Mouse (Mus musculus) hematopoietic stem cell, adult 5-6 weeks (primary cell): ENCODE measurements at regions not wholly inside any gene's neighbourhood (a gene's known extent, or its start where the extent isn't known, plus 50 kb on each side); places are given as distances from the start of the nearest gene placed in this dataset.

ENCODE experiments used
- ATAC-seq, 2 experiments: fragments of 125-278 bp in 1 of 2; replicated peaks in 1 of 2; 2 replicates each; pipeline ENCODE4 v1.8.0; 2016 to 2017; ENCODE audit warnings: inconsistent platforms in 2 of 2, mild to moderate bottlenecking in 2 of 2, moderate number of reproducible peaks in 2 of 2, low read depth in 1 of 2, moderate TSS enrichment in 1 of 2; ENCODE audit not compliant: low FRiP score in 2 of 2, poor library complexity in 2 of 2, severe bottlenecking in 2 of 2, insufficient read depth in 1 of 2, low TSS enrichment in 1 of 2

GRCm38 (mm10) chr15:27325847-27326548, 140.5 kb upstream of the Ank start:
- ATAC-seq, result peak; percentile 96

DNA sequence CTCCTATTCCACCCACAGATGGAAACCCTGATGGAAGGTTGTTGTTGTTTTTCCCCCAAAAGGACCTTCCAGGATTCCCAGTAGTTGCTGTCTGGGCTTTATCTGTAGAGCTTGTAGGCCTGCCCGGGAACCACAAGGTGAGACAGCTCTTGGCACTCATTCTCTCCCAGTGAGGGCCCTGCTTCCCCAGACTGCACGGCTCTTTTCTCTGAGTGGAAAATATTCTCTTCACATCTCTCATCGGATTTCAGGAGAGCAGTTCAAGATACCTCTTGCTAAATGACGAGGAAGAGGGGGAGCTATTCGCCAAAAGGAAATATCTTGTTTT, 140.0 kb upstream of the Ank start:
- no peak for ATAC-seq

- no peak for ATAC-seq
These were observed 138.7 kb upstream of the Ank start for GRCm38 (mm10) chr15:27327744-27328143.

DNA sequence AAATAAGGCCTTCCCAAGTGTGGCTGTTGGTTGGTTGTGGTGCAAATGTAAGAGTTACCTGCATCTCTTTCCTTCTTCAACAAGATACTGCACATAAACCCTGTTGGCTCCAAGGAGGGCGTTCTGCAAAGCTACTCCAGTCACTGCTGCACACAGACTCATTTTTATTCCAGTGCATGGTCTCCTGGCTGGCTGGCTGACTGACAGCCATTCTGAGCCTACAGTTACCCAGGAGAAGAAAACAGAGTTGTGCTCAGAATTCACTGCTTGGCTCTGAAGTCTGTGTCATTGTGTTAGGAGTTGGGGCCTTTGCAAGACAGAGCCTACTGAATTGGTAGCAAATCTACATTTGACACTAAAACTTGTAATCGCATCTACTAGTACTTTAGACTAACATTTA, 138.0 kb upstream of the Ank start:
- no peak for ATAC-seq

DNA sequence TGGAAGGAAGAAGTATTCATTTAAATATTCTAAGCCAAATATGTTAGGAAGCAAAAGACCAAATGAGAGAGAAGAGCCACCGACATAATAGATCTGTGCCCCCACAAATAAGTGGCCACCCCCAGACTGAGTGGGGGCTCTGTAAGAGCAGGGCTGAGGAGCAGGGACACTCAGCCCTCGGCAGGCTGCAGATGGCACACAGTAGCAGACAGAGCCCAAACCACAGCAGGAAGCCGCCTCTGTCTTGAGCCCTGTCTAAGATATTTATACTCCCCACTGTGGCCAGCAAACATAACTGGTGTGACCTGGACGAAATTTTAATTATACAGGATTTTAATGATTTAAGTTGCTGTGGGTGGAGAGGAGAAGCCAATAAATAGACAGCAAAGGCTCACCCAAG, 126.4 kb upstream of the Ank start:
- peak; percentile 54 to 77; a peak in 3 of 4 replicates for ATAC-seq

DNA sequence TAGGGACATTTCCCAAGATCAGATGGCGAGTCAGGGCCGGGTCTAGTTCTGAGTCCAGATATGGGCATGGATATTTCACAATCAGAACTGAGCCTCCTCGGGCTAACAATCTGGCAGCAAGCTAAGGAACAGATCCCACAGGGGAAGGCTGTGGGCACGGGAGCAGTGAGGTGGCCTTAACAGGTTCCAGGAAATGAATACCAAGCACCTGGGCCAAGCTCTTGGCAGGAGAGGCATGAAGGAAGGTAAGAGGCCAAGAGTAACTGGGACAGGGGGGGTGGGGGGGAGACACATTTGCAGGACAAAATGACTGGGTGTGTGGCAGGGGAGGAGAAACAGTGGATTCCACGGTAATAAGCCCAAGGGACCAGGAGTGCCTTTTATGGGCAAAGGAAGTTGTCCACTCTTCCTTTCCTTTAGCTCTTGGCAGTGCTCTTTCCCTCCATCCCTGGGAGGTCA, 124.9 kb upstream of the Ank start:
- no peak for ATAC-seq

DNA sequence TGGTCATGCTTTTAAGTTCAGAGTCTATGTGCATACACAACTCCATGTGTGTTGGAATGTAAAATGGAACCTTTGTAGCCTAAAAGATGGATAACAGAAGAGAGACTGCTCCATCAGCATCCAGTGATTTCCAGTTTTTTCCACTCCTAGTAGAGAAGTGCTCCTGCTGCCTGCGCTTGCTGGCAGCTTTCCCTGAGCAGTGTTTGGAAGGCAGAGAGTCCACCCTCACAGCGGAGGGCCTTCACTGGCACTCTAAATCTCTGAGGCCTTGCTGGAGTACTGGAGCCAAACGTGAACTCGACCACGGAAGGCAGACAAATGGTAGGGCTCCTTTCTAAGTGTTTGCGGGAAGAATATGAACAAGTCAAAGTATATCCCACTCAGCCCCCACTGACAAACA, 108.0 kb upstream of the Ank start:
- ATAC-seq, result no peak

DNA sequence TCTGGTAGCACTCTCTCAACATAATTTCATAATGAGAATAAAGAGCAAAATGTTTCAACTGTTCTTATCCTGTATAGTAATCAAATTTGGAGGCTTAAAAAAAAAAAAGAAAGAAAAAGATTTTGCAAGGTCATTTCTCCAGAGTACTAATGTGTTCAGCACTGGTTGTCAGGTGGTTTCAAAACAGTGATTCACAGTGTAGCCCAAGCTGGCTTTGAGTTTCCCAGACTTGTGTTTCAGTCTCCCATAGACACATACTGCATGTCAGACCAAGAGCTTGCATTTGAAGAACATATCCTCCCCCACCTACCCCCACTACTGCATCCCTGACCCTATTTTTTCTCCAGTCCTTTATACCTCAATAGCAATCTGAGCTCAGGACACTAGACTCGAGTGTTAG, 107.2 kb upstream of the Ank start:
- no peak for ATAC-seq

DNA sequence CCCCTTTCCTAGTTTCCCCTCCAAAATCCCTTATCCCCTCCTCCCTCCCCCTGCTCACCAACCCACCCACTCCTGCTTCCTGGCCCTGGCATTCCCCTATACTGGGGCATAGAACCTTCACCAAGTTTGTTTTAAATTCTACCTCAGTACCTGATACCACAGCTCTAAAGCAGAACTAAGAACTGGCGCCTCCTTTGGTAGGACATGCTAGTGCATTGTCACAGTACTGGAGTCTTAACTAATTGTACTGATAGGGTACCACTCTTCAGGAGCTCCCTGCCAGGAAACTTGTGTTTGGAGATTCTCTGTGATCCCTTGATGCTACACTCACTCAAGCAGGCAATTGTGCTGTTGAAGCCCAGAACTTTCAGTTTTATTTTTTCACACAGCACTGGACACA, 92.0 kb upstream of the Ank start:
- ATAC-seq, result no peak

DNA sequence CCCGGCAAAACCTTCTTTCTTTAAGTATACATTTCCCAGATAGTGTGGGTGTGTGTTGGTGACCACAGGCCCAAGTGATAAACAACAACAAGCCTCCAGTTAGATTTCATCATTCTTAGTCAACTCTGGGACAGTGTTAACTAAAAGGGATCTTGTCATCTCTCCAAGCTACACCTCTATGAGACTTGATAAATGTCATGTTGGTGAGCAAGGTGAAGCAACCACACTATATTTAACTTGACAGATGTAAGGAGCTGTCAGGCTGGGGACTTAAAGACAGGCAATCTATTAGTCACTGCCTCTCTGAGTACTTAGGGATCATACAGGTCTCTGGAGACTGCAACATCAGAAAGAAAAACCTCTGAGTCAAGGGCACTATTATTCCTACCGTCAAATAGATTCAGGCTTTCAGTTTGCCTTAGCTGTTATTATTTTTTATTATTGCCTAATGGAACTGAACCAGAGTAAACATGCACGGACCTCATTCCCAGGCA, 87.8 kb upstream of the Ank start:
- no peak for ATAC-seq

- no peak for ATAC-seq
These were observed 86.0 kb upstream of the Ank start for GRCm38 (mm10) chr15:27380436-27380945.

GRCm38 (mm10) chr15:27381565-27381964, 84.9 kb upstream of the Ank start:
- no peak for ATAC-seq

DNA sequence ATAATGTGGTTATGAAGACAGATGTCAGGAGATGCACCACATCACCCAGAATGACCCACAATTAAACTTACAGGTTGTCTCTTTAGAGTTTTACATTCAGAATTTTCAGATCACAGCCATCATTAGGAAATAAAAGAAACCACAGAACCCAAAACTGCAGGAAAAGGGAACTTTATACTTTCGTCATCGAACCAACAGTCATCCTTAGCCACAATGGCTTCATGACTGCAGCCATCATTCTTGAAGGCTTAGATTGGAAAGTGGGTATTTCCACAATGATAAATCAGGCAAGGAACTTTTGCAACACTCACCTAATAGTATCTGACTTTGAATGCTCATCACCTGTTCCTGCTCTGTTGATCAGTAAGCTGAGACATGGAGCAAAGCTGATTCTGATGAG, 75.9 kb upstream of the Ank start:
- peak; percentile 22 to 51; a peak in 1 of 4 replicates for ATAC-seq

DNA sequence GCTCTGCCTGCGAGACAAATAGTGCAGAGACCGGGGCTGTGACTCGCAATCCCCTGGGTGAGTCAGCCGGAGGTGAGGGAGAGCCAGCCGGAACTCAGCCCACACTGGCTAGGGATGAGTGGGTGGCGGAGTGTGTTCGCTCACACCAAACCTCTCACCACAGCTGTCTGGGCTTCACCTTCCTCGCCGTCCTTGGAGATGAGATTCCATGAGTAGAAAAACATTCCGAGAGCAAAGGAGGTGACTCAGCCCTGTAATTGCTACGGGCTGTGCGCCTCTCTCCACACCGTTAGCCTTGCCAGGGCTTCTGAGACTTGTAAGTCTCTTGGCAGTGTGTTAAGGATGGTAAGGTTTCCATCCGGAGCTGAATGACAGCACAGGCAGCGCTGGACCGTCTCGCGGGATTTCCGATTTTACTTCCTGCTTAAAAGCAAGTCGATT, 60.7 kb upstream of the Ank start:
- ATAC-seq, result no peak

DNA sequence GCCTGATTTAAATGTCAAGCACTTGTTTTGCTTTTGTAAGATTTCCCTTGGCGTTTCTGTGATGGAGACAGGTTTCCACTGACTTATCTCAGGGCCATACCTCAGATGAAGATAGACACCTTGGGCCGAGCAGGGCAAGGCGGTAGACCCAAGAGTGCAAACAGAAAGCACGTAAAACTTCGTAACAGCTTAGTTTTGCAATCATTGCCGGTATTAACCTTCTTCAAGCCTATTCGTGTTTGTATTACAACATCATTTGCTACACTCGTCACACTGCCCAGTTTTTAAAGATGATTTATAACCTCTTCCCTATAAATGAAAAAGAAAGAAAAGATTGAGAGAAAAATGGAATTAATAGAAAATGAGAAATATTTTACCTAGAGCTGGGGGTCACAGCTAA, 56.6 kb upstream of the Ank start:
- ATAC-seq, result no peak

GRCm38 (mm10) chr15:27412304-27412703, 54.2 kb upstream of the Ank start:
- ATAC-seq, result no peak

DNA sequence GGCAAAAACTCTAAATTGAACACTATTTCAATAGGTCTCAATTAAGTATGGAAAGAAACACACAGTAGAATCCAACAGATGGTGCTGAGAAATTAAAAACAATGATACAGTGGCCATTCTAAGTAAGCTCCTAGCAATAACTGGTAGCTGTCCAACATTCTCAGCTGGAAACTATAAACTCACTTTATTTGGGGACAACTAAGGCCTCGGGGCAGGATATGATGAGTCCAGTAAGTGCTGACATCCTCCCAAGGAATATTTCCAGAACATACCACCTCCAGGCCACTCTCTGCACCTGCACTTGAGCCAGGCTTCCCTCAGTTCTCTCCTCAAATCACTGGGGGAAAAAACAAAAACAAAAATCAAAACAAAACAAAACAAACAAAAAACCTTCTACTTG, 53.7 kb upstream of the Ank start:
- no peak for ATAC-seq

DNA sequence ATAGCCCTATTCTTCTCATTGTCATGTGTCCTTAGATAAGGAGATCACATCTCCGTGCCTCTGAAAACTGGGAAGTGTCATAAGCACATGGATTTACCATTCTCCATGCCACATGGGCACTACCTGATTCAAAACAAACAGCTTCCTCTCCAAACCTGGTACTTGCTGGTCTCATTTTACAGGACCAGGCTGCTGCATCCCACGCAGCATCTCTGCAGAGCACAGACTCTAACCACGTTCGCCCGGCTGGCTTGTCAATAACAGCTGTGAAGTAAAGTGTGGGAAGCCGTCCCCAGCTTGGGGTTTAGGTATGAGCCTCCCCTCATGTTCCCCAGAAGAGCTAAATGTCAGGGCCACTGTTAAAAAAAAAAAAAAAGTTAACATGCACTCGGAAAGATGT, 53.0 kb upstream of the Ank start:
- no peak for ATAC-seq

- no peak for ATAC-seq
These were observed 51.7 kb upstream of the Ank start for GRCm38 (mm10) chr15:27414819-27415218.
